Mouse (Mus musculus): ENCODE results near the gene Rpn2. TPM values are rescaled to one million over a fixed set of nuclear protein-coding genes. Genes with fewer than 3 reads are reported as not detected.

The Rpn2 gene
- polyA plus RNA-seq, 1 experiment from 2014 or later, result 86.1 TPM

- H3K4me1 ChIP-seq (ENCODE audit: insufficient read depth), result no peaks in the 10 kb centered on the region
- DNase-seq (no peak), ATAC-seq (no peak)
- no peaks in the 10 kb centered on the region for H3K36me3 ChIP-seq (replicated peaks; ENCODE audit: insufficient read depth, low read length)
- H3K9me3 ChIP-seq (ENCODE audit: low read length), result no peaks in the 10 kb centered on the region
- H3K27me3 ChIP-seq (ENCODE audit: insufficient read depth, low read length), result no peaks in the 10 kb centered on the region
- no peak overlapping the region for H3K4me2 ChIP-seq (ENCODE audit: low read depth, low read length)
- 81% methylated on average over 5 of the region's 5 CpGs for WGBS (ENCODE audit: insufficient replicate concordance)
- H3K9ac ChIP-seq (replicated peaks), result no peak overlapping the region
- no peak overlapping the region for H3K27ac ChIP-seq (ENCODE audit: low read depth)
- H3K4me3 ChIP-seq (ENCODE audit: low read depth, low read length), result no peak overlapping the region
- no peak for TF ChIP-seq CTCF (IDR thresholded peaks at IDR 0.05; ENCODE audit: low read depth)
- no peak for TF ChIP-seq EP300 (IDR thresholded peaks at IDR 0.05; ENCODE audit: low read depth)
These were observed 16.9 kb upstream of the Rpn2 start for GRCm38 (mm10) chr2:157261930-157262329.

GRCm38 (mm10) chr2:157262506-157262905 is 16.3 kb upstream of the Rpn2 start:
- H3K4me1 ChIP-seq (ENCODE audit: insufficient read depth), result no peaks in the 10 kb centered on the region
- 72% methylated on average over 9 of the region's 9 CpGs for WGBS (ENCODE audit: insufficient replicate concordance)

GRCm38 (mm10) chr2:157263101-157263500 is 15.7 kb upstream of the Rpn2 start:
- no peak for DNase-seq
- H3K27ac ChIP-seq (ENCODE audit: low read depth), result no peak overlapping the region
- H3K4me2 ChIP-seq (ENCODE audit: low read depth, low read length), result no peak overlapping the region
- H3K9me3 ChIP-seq (ENCODE audit: low read length), result no peaks in the 10 kb centered on the region
- TF ChIP-seq EP300 (IDR thresholded peaks at IDR 0.05; ENCODE audit: low read depth) (no peak), CTCF (IDR thresholded peaks at IDR 0.05; ENCODE audit: low read depth) (no peak)
- 79% methylated on average over 1 of the region's 1 CpGs for WGBS (ENCODE audit: insufficient replicate concordance)
- no peak for ATAC-seq
- H3K36me3 ChIP-seq (replicated peaks; ENCODE audit: insufficient read depth, low read length), result no peaks in the 10 kb centered on the region
- no peak overlapping the region for H3K4me3 ChIP-seq (ENCODE audit: low read depth, low read length)
- H3K4me1 ChIP-seq (ENCODE audit: insufficient read depth), result no peaks in the 10 kb centered on the region
- no peaks in the 10 kb centered on the region for H3K27me3 ChIP-seq (ENCODE audit: insufficient read depth, low read length)
- no peak overlapping the region for H3K9ac ChIP-seq (replicated peaks)

More at GRCm38 (mm10) chr2:157262506-157262905, 16.3 kb upstream of the Rpn2 start:
- no peak overlapping the region for H3K9ac ChIP-seq (replicated peaks)
- DNase-seq (no peak), ATAC-seq (no peak)
- no peaks in the 10 kb centered on the region for H3K36me3 ChIP-seq (replicated peaks; ENCODE audit: insufficient read depth, low read length)
- H3K27ac ChIP-seq (ENCODE audit: low read depth), result no peak overlapping the region
- H3K4me2 ChIP-seq (ENCODE audit: low read depth, low read length), result no peak overlapping the region
- H3K27me3 ChIP-seq (ENCODE audit: insufficient read depth, low read length), result no peaks in the 10 kb centered on the region
- H3K9me3 ChIP-seq (ENCODE audit: low read length), result no peaks in the 10 kb centered on the region
- TF ChIP-seq CTCF (IDR thresholded peaks at IDR 0.05; ENCODE audit: low read depth), result no peak
- no peak for TF ChIP-seq EP300 (IDR thresholded peaks at IDR 0.05; ENCODE audit: low read depth)
- H3K4me3 ChIP-seq (ENCODE audit: low read depth, low read length), result no peak overlapping the region

- DNase-seq, result no peak
- ATAC-seq, result no peak
- Histone ChIP-seq H3K4me3 (ENCODE audit: low read depth, low read length) (no peak overlapping the region), H3K9ac (replicated peaks) (no peak overlapping the region), H3K27me3 (ENCODE audit: insufficient read depth, low read length) (no peaks in the 10 kb centered on the region), H3K27ac (ENCODE audit: low read depth) (no peak overlapping the region), H3K36me3 (replicated peaks; ENCODE audit: insufficient read depth, low read length) (no peaks in the 10 kb centered on the region), H3K4me1 (ENCODE audit: insufficient read depth) (no peaks in the 10 kb centered on the region), H3K9me3 (ENCODE audit: low read length) (no peaks in the 10 kb centered on the region), H3K4me2 (ENCODE audit: low read depth, low read length) (no peak overlapping the region)
- no peak for TF ChIP-seq CTCF (IDR thresholded peaks at IDR 0.05; ENCODE audit: low read depth)
- no peak for TF ChIP-seq EP300 (IDR thresholded peaks at IDR 0.05; ENCODE audit: low read depth)
- 67% methylated on average over 6 of the region's 6 CpGs for WGBS (ENCODE audit: insufficient replicate concordance)
These were observed 15.0 kb upstream of the Rpn2 start for GRCm38 (mm10) chr2:157263832-157264231.

- under 1% methylated on average over 32 of the region's 32 CpGs for WGBS (ENCODE audit: insufficient replicate concordance)
These were observed 591 bp downstream of the Rpn2 start, which contains the start of gene Mroh8 for GRCm38 (mm10) chr2:157279416-157279800. Mroh8 (minus strand) TSS chr2:157279549.

GRCm38 (mm10) chr2:157283321-157283720 is 4.5 kb downstream of the Rpn2 start:
- no peak for ATAC-seq

More at GRCm38 (mm10) chr2:157279416-157279800, 591 bp downstream of the Rpn2 start, which contains the start of gene Mroh8:
- peak within 1 kb of the TSS; percentile 97 for H3K4me3 ChIP-seq (ENCODE audit: low read depth, low read length)
- peaks cover 7% of the 10 kb centered on the region for H3K36me3 ChIP-seq (replicated peaks; ENCODE audit: insufficient read depth, low read length)
- H3K27ac ChIP-seq (ENCODE audit: low read depth), result peak within 1 kb of the TSS; percentile 95
- no peak for TF ChIP-seq CTCF (IDR thresholded peaks at IDR 0.05; ENCODE audit: low read depth)
- TF ChIP-seq EP300 (IDR thresholded peaks at IDR 0.05; ENCODE audit: low read depth), result no peak
- H3K9me3 ChIP-seq (ENCODE audit: low read length), result no peaks in the 10 kb centered on the region
- DNase-seq, result no peak
- H3K9ac ChIP-seq (replicated peaks), result peak within 1 kb of the TSS; percentile 90
- no peaks in the 10 kb centered on the region for H3K27me3 ChIP-seq (ENCODE audit: insufficient read depth, low read length)
- ATAC-seq, result peak; percentile 72
- peaks cover 12% of the 10 kb centered on the region for H3K4me1 ChIP-seq (ENCODE audit: insufficient read depth)
- peak within 1 kb of the TSS; percentile 80 for H3K4me2 ChIP-seq (ENCODE audit: low read depth, low read length)

More at GRCm38 (mm10) chr2:157283321-157283720, 4.5 kb downstream of the Rpn2 start:
- Histone ChIP-seq H3K36me3 (replicated peaks; ENCODE audit: insufficient read depth, low read length) (peaks cover 27% of the 10 kb centered on the region), H3K9me3 (ENCODE audit: low read length) (no peaks in the 10 kb centered on the region), H3K27me3 (ENCODE audit: insufficient read depth, low read length) (no peaks in the 10 kb centered on the region), H3K4me2 (ENCODE audit: low read depth, low read length) (no peak overlapping the region), H3K27ac (ENCODE audit: low read depth) (no peak overlapping the region), H3K4me1 (ENCODE audit: insufficient read depth) (peaks cover 11% of the 10 kb centered on the region), H3K9ac (replicated peaks) (no peak overlapping the region), H3K4me3 (ENCODE audit: low read depth, low read length) (no peak overlapping the region)
- no peak for DNase-seq
- TF ChIP-seq EP300 (IDR thresholded peaks at IDR 0.05; ENCODE audit: low read depth) (no peak), CTCF (IDR thresholded peaks at IDR 0.05; ENCODE audit: low read depth) (no peak)
- 80% methylated on average over 6 of the region's 6 CpGs for WGBS (ENCODE audit: insufficient replicate concordance)

Measured in liver, postnatal 0 days (tissue).